Mouse (Mus musculus) megakaryocyte progenitor cell, adult 5-6 weeks (primary cell): ENCODE measurements around the gene 4930524J08Rik. TPM values are rescaled to one million over a fixed set of nuclear protein-coding genes. Genes with fewer than 3 reads are reported as not detected.

Source experiments
- ATAC-seq: replicated peaks from 2 replicates; pipeline ENCODE4 v1.8.0; 2016; ENCODE audit warnings: mild to moderate bottlenecking, moderate TSS enrichment, inconsistent platforms; ENCODE audit not compliant: poor library complexity
- total RNA-seq, 2 experiments: library from RNA; stranded (forward) in 1 of 2; stranded (reverse) in 1 of 2; fragments of 157-497, 149-512 nt in 1 of 2; fragments of 200-1000 nt in 1 of 2; gene quantifications; 2 replicates each; pipeline versions ENCODE4 v1.2.3 to v1.2.4; 2015 to 2017

The 4930524J08Rik gene
- total RNA-seq (2015) (0.98 and 1.2 TPM in 2 replicates), total RNA-seq (2017) (1.9 TPM in 1 of 2 replicates, not detected in the other)

DNA sequence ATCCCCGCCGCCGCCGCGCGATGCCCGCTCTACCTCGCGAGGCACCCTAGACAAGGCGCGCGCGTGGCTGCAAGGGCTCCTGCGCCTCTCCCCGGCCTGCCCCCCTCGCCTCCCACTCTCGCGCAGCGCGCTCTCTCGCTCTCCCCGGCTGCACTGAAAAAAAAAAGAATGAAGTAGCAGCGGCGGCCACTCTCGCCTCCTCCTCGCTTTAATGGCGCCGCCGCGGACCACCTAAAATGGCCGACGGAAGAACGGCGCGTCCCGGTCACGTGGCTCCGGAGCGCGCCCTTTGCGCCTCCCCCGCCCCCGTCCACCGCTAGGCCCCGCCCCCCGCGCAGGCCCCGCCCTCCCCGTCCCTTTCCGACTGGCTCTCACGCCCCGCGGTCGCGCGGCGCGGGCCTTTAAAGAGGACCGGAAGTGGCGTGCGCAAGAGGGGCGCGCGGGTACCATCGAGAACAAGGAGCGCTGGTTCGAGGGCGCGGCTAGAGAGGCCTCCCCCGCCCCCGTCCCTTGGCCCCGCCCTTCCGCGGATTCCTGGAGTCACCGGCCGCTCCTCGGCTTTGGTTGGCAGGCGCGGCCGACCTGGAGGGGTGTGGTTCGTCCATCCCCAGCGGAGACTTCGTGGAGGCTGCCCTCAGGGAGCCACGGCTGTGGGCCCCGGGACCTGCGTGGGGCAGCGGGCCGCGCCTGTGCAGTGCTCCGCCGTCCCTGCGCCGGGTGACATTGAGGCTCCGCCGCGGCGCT is at the start of gene 4930524J08Rik, which contains the start of gene Hnrnpd:
Gene 4930524J08Rik, plus strand, starts transcription at position 363 of the 744 bp plus-strand sequence.
Gene Hnrnpd, minus strand, starts transcription at position 240 of the 744 bp plus-strand sequence.
- peak; percentile 75 for ATAC-seq

DNA sequence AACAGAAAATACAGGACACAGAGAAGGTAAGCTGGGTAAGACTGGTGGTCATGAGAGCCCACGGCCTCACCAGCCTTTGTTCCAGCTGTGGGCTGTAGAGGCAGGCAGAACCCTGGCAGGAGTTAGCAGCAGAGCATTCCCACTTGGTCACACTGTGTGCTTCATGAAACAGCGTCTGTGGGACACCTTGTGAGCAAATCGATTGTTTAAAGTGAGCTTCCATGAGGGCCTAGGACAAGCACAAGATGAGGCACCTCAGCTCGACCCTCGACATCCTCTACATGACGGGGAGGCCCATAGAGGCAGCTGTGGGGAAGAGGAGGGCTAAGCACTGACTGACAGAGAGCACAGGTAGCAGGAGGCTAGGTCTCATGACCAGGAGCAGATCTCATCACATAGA is 47.0 kb upstream of the 4930524J08Rik start:
- ATAC-seq: no peak

DNA sequence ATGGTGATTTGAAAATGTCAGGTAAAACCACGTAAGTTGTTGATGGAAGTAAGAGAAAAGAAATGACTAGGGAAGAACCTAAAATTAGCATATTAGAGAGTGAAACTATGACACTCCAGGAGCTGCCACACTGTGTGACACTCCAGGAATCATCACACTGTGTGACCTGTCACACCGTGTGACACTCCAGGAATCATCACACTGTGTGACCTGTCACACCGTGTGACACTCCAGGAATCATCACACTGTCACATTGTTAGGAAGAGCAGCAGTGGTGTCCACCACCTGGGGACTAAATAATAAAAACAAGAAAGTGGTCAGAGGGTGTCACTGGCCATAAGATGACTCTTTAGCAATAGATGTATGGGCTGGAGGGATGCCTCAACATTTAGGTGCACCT is 39.4 kb upstream of the 4930524J08Rik start:
- no peak for ATAC-seq

DNA sequence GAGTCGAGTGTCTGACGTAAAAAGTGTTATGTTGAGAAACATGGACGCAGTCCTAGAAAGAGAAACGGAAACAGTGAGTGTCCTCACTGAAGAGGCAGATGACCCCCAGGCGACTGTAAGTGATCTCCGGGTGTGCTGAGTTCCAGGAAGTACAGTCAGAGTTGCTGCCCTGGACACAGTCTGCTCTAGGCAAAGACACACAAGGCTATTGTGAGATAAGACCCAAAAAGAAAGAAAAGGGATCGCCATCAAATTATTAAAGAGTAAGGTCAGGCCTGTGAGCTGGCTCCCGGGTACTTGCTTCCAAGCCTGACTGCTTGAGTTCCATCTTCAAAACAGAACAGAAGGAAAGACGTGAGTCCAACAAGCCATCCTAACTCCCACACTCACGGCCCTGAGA is 37.6 kb upstream of the 4930524J08Rik start:
- no peak for ATAC-seq

DNA sequence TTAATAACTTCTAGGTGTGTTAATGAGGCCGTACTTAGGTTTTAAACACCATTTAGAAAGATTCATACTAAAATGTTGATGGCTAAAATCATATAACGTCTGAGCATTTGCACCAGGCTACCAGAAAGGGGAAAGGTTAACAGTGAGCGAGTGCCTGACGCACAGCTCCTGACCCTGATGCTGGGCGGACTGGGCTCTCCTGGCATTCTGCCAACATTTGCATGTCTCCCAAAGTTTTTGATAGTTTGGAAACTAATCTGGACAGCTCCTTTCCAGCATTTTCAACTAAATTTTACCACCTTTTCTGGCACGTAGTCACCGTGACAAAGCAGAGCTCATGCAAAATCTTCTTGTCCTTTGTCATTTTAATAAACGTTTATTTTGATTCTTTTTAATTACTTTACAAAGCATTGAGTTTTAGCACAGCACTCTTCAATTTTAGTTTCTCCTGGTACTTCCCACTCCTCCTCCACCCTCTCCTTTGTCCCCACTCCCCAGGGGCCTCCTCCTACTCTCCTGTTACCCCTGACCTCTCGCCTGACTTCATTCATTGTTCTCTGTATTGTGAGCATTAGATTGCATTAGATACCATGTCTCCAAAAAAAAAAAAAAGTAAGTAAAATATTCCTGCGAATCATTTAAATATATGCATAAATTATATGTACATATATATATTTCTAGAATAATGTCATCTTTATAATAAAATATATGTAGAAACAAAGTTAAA is 36.9 kb upstream of the 4930524J08Rik start:
- ATAC-seq: no peak

DNA sequence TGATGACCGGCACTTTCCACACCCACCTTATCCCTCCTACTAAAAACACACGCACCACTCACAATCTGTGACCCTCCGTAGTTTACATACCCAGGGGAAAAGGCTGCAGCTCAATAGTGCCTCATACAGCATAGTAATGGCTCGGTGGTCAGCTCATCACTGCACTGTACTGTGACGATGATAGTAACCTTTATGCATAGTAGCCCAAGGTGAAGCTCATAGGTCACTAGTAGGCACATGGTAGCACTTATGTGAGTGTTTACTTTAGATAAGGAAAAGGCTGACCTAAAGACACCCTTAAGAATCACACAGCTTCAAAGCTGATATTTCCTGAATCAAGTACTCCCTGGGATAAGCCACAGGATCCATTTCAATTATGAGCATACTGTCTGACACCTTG is 26.3 kb upstream of the 4930524J08Rik start:
- peak; percentile 17; the same call in 1 of the 2 replicates for ATAC-seq

DNA sequence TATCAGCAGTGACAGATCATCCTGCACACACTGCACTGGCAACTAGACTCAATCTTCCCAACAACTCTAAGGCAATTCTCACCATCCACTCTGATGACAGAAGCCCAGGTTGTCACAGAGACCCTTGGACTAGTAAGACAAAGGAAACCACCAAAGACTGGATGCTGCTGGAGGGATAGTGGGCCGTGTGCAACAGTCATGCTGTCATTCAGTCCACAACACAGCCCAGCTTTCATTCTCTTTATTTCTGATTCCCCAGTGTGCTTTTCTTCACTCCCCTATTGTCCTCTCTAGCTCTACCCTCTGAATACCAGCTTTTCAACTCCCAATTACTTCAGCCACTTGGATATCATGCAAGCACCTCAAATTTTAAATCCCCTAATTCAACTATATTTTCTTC is 25.0 kb upstream of the 4930524J08Rik start:
- ATAC-seq: no peak

DNA sequence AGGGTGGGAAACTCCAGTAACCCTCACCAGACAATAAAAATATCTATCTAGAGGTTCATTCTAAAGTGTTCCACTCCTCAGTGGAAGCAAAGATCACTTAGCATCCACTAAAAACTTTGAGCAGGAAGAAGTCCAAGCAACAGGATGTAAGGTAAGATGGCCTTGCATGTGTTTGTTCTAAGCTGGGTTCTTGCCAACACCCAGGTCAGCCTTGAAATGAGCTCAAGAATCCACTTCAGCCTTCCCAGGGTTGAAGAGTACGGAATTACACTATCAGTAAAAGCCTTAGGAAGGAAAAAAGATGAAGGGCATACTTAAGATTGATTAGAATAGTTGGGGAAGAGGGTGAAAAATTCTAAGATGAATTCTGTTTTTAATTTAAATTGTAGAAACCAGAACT is 20.2 kb upstream of the 4930524J08Rik start:
- no peak for ATAC-seq

DNA sequence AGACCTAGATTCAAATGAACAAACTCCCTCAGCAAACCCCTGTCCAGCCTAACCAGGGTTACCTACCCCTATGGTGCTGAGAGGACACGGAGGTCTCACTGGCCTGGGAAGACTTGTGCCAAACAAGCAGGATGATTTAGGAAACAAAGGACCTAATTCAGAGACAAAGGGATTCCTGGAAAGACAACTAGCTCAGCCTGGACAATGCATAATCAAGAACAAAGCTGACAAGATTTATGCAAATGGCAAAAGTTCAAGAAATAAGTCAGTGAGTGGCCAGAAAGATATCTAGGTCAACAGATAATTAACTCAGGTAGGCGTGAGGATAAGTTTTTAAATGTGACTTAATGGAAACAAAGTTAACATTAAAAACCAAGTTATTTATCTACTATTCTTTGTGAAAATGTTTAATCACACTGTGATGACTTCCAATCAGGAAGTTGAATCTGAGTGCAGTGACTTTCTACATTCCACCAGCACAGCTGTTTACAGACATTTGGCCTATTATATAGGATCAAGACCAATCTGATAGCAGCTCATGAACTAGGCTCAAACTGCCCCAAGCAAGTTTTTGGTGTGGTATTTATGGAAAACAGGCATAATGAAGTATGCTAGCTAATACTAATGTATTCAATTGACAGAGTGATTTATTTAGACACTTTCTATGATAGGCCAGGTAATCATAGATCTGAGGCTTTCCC is 19.5 kb upstream of the 4930524J08Rik start:
- ATAC-seq: no peak

DNA sequence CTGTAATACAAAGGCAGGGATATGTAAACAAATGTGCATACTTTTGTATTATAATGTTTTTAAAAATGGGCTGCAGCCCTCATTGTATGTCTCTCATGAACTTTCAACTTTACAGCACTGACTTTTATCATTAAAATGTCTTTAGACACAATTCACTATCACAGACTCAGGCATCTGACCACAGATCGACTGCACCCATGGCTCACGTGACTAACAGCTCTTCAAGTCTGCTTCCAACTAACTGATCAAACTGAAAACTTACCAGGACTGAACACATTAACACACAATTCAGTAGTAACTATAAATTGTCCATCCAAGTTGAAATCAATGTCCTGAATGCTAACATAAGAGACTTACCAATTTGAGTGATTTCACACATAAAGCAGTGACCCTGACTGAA is 18.9 kb upstream of the 4930524J08Rik start:
- peak; percentile 25 for ATAC-seq

DNA sequence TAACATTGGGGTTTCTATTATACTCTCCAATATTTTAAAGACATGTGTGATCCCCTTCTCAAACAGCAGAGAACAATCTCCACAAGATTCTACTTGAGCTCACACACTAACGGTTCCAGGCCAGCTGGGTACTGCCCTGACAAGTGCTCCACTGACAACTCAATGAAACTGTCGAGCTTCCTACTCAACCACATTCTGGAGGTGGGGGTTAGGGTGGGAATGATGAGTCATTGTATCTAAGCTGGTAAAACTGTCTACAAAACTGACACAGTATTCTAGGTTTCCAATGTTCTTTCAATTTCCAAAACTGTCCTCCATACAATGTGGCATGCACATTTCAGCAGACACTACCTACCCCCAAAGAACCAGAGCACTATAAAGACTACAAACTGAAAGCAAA is 4.9 kb upstream of the 4930524J08Rik start:
- ATAC-seq: peak; percentile 40

DNA sequence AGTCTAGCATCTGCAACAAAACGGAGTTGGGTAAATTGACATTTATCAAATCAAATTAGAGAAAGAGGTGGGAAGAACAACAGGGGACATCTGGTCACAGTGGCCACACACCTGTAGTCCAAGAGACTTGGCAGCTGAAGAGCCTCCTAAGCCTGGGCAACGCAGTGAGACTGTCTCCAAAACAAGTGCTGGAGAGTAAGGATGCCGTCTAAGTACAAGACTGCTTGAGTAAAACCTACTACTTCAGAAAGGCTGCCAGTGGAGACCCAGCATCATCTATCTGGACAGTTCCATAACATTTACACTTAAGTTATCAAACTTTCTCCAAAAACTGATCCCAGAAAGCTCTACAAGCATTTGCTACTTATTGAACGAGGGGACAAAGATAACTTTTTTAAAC is 3.8 kb upstream of the 4930524J08Rik start:
- ATAC-seq: no peak

DNA sequence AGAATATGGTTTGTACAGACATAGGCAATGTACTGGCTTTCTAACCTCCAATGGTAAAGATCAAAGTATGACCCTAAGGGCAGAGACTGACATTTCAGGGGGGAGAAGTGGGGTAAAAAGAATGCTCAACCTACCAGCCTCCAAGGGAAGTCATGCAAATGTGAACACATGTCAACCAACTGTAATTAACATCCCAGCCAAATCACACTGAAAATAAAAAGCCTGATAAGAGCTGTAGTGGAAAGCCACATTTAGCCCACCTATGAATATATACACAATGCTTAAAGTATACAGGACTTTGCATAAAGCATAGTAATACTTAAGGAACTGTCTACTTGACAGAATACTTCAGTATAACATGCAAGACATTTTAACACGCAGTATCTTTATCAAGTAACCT is 3.1 kb upstream of the 4930524J08Rik start:
- no peak for ATAC-seq

DNA sequence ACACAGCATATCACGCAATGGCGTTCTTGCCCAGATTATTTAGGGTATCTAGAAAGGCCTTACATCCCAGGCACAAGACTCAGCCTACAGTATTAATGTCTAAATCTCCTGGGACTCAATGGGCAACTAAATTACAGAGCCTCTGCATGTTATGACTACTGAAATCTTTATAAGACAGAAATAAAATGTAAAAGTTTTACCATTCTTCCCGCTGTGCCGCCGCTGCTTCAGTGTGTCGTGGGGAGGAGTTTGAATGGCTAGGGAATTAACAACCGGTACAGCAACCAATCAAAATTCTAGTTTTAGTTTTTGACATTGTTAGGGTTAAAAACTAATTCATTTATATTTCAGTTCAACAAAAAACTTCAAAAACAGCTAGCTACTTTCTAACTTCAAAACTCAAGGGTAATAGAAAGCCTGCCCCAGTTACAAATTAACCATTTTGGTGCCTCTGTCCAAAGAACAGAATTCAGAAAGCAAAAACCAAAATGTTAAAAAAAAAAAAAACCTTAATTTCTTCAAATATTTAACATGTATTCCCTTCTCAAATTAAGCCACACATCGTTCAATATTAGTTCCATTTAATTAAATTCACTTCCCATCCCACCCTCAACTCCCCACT is 2.4 kb upstream of the 4930524J08Rik start:
- ATAC-seq: no peak

DNA sequence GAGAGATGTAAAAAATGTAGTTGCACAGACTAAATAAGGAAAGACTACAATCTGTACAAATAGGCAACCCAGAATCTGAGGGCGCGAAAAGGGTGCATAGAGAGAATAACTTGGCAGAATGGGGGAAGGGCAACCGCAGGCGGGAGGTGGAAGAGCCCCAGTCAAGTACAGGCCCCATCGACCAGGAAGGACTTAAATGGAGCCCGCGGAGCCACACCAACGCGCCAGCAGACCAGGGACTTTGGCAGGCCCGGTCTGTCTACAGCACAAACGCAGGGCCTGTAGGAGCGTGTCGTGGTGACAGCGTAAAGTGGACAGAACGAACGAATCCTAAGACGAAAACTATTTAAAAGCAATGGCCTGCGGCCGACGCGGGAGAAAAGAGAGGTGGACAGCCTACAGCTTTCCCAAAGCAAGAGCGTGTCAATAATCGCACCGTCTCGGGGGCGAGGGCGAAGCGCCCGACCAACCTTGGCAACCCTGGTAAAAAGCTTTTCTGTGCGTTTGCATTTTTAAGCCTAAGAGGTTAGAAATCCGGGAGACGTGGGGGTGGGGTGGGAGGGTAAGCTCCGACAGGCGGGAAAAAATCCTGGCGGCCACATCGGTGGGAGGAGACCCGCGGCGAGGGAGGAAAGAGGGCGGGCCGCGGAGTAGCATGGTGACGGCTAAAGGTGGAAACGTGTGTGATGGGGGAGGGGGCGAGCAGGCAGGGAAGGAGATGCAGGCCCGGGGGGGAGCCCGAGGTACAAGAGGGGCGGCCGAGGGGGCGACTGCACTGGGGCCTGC is 1.2 kb upstream of the 4930524J08Rik start:
- peak; percentile 64 for ATAC-seq

DNA sequence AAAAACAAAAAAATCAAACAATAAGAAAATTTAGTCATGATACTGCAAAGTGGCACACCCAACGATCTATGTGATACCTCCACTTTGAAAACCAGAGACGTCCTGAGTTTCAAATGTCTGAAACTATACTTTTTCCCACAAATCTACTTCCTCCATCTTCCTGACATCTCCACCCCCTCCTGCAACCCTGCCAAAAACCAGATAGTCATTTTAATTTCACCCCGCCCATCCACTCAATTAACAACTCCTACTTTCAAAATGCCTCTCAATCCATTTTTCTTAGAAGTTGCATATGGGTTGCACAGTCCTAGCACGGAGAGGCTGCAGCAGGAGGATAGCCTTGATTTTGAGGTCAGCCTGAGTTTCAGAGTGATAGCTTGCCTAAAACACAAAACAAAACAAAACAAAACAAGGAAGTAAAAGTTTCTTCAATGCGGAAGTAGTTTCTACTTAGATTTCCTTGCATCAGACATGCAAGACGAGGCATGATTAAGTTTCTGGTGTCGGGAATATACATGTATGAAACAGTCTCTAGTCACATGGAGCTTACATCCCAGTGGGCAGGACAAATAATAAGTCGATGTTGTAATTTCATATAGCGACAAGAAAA is 4.7 kb downstream of the 4930524J08Rik start:
- peak; percentile 12 for ATAC-seq

DNA sequence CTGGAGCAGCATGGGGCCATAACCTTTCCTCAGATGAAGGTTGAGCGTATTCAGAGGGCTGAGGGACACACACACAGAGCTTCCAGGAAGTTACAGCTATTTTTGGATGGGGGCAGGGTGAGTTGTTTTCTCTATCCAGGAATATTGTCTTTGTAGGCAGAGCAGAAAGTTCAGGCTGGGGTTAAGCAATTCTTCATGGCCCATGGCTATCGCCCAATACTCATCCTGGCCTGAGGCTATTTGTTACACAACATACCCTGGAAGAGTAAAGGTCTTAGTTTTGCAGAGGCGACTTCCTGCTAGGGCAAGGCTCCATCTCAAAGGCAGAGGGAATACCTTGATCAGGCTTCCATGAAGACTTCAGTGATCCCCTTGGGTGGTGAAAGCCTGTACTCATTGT is 15.3 kb downstream of the 4930524J08Rik start:
- ATAC-seq: no peak

DNA sequence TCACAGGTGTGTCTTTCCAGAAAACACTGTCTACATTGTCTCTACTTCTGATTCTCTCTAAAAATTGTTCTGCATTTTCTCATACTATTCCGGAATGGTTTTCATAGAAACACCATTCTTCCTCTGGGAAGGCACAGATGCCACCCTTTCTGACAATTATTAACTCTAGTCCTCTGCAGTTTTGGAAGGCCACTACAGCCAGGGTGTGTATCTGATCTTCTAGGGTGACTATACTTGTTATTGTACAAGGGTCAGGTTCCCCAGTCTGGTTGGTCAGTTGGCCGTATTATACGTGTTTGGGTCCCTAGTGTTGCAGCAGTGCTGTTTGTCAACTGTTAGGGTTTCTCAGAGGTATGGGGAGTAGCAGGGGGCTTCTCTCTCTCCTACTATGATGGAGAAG is 15.8 kb downstream of the 4930524J08Rik start:
- no peak for ATAC-seq

DNA sequence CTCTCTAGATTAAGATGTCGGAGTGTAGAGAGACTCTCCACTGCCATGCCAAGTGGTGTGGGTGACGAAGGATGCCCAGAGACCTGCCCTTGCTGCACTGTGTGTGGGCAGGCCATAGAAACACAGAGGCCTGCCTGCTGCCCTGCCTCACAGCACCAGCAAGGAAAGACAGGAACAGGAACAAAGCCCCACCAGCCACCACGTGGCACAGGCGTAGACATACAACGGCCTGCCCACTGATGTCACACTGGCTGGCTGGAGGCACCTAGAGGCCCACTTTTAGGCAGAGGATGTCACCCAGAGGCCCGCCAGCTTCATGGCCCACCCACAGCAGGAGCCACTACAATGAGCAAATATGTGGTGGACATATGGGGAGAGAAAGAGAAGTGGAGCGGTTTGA is 21.2 kb downstream of the 4930524J08Rik start:
- ATAC-seq: peak; percentile 76

DNA sequence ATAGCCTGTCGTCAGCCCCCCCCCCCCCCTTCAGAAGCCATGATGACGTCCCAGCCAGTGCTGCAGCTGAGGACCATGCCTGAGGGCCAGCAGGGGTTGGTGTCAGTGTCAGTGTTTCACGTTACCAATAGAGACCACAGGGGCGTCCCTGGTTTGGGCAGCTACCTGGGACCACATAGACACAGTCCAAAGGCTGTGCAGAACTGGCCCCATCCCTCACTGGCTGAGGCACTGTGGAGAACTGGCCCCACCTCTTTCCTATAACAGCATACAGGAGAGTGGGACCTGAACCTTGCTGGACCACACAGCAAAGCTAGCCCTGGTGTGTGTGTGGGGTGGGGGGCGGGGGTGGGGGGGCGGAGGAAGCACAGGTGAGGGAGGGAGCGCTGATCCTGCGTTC is 21.6 kb downstream of the 4930524J08Rik start:
- no peak for ATAC-seq
